Mouse (Mus musculus) midbrain, embryonic 11.5 days (tissue): ENCODE results near the gene Zbtb20. TPM values are rescaled to one million over a fixed set of nuclear protein-coding genes. Genes with fewer than 3 reads are reported as not detected.

ENCODE experiments used
- ATAC-seq: fragments of 200-750 bp; cut with Nextera tagmentation; 2 replicates; pipeline ENCODE4 v1.8.0; 2017; ENCODE audit warnings: moderate TSS enrichment, moderate library complexity; ENCODE audit not compliant: low FRiP score
- DNase-seq: peaks from one replicate; pipeline ENCODE4 v3.0.0; 2015; ENCODE audit warnings: low spot score; ENCODE audit errors: missing footprints
- H3K27ac ChIP-seq: fragments of 300-500 bp; sonication (generic); 2 replicates; pipeline ENCODE4 v1.5.1; 2014; ENCODE audit warnings: low read depth, low read length
- H3K27me3 ChIP-seq: fragments of 300-500 bp; sonication (generic); 2 replicates; pipeline ENCODE4 v1.6.1; 2014; ENCODE audit warnings: mild to moderate bottlenecking, low read length, moderate library complexity, mixed read lengths; ENCODE audit not compliant: control insufficient read depth, insufficient read depth
- H3K36me3 ChIP-seq: fragments of 300-500 bp; sonication (generic); 2 replicates; pipeline ENCODE4 v1.6.1; 2014; ENCODE audit warnings: mild to moderate bottlenecking, low read length, moderate library complexity, mixed read lengths; ENCODE audit not compliant: control insufficient read depth, insufficient read depth
- H3K4me1 ChIP-seq: fragments of 300-500 bp; sonication (generic); 2 replicates; pipeline ENCODE4 v1.6.1; 2014; ENCODE audit warnings: low read length; ENCODE audit not compliant: control insufficient read depth, insufficient read depth
- H3K4me2 ChIP-seq: fragments of 300-500 bp; sonication (generic); 2 replicates; pipeline ENCODE4 v1.6.1; 2014; ENCODE audit warnings: mild to moderate bottlenecking, moderate library complexity
- H3K4me3 ChIP-seq: fragments of 300-500 bp; sonication (generic); 2 replicates; pipeline ENCODE4 v1.5.1; 2014; ENCODE audit warnings: low read depth, low read length
- H3K9ac ChIP-seq: fragments of 300-500 bp; sonication (generic); 2 replicates; pipeline ENCODE4 v1.6.1; 2014; ENCODE audit warnings: low read length
- H3K9me3 ChIP-seq: fragments of 300-500 bp; sonication (generic); 2 replicates; pipeline ENCODE4 v1.6.1; 2016; ENCODE audit warnings: low read length; ENCODE audit not compliant: control insufficient read depth
- WGBS: fragments of 180-500 bp; shearing (Covaris S2); extraction: QIAGEN DNeasy Blood & Tissue Kit; methylation state at CpG from one replicate; pipeline ENCODE4 v1.1.7; 2014; 5-methylcytosine and 5-hydroxymethylcytosine counted together
- polyA plus RNA-seq: library from polyadenylated mRNA; unstranded; fragments of >200 nt; fragmentation: Nextera tagmentation; extraction: Ambion mirVana; gene quantifications from 2 replicates; pipeline ENCODE4 v1.2.1, GENCODE M21; 2014

Zbtb20 gene
- polyA plus RNA-seq, 1 experiment from 2014 or later, result 45.6 TPM

DNA sequence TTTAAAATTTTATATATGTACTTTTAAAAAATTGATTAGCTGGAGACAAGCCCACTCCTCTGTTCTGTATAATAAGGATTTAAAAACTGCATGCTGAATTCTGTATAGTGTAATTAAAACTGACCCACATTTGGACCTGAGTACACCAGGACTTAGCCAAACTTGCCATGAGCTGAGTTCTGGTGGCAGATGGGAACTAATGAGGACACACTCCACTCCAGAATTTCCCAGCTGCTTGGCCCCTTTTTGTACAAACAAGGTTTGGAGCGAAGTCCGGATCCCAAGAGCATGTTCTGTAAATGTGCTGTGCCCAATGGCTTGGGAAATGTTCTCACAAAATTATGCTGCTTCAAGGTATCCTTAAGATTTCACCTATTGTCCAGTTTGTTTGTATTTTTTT, 204.7 kb downstream of the Zbtb20 start:
- ATAC-seq (no peak), DNase-seq (no peak)
- H3K4me3 ChIP-seq, result no peak overlapping the region
- H3K4me1 ChIP-seq, result no peaks in the 10 kb centered on the region
- no peaks in the 10 kb centered on the region for H3K36me3 ChIP-seq
- H3K27me3 ChIP-seq, result no peaks in the 10 kb centered on the region
- H3K4me2 ChIP-seq, result no peak overlapping the region
- H3K9ac ChIP-seq, result no peak overlapping the region
- 85% methylated on average over 2 of the region's 2 CpGs for WGBS
- no peak overlapping the region for H3K27ac ChIP-seq
- H3K9me3 ChIP-seq, result no peaks in the 10 kb centered on the region

GRCm38 (mm10) chr16:43080923-43081702, 205.4 kb downstream of the Zbtb20 start:
- no peaks in the 10 kb centered on the region for H3K9me3 ChIP-seq
- no peak overlapping the region for H3K27ac ChIP-seq
- 90% methylated on average over 5 of the region's 5 CpGs for WGBS
- H3K9ac ChIP-seq, result no peak overlapping the region
- H3K4me3 ChIP-seq, result no peak overlapping the region
- no peak for ATAC-seq
- no peak for DNase-seq
- no peaks in the 10 kb centered on the region for H3K36me3 ChIP-seq
- H3K4me1 ChIP-seq, result no peaks in the 10 kb centered on the region
- H3K27me3 ChIP-seq, result no peaks in the 10 kb centered on the region
- no peak overlapping the region for H3K4me2 ChIP-seq

DNA sequence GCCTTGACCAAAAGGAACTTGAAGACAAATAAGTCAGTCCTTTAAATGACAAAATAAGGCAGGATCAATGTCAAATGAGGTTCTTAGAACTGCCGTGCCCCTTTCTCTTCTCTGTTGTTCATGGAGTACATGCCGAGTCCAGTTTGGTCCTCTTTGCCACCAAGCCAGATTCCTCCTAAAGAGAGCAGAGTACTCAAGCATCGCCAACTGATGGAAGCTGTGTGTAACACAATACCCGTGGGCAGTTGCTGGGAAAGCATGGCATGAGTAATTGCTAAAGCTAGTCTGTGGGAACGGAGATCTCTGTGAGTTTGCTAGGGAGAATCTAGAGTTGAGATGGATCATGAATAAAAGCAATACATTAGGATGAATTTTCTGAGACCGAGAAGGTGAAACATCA, 206.3 kb downstream of the Zbtb20 start:
- Histone ChIP-seq H3K4me1 (no peaks in the 10 kb centered on the region), H3K9me3 (no peaks in the 10 kb centered on the region), H3K4me3 (no peak overlapping the region), H3K27ac (no peak overlapping the region), H3K36me3 (no peaks in the 10 kb centered on the region), H3K4me2 (no peak overlapping the region), H3K9ac (no peak overlapping the region), H3K27me3 (no peaks in the 10 kb centered on the region)
- ATAC-seq (no peak), DNase-seq (no peak)
- WGBS, result 87% methylated on average over 6 of the region's 6 CpGs

DNA sequence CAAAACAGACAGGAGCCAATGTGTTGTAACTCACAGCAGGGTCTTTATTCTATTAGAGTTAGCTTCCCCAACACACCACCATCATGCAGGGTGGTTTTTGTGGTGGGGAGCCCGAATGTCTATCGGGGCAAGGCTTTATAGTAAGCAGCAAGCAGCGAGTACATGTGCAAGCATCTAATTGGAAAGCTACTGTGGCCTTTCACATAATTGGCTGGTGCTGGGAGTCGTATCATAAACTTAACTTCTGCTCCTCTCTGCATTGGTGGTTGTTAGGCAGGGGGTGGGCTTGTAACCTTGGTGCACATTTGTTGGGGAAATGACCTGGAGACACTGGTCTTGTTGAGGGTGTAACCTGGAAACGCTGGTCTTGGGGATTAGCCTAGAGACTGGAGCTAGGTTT, 207.1 kb downstream of the Zbtb20 start:
- WGBS, result 79% methylated on average over 5 of the region's 5 CpGs

GRCm38 (mm10) chr16:43090188-43090587, 214.5 kb downstream of the Zbtb20 start:
- 89% methylated on average over 3 of the region's 3 CpGs for WGBS

More for the DNA sequence above, 207.1 kb downstream of the Zbtb20 start:
- ATAC-seq (no peak), DNase-seq (no peak)
- no peak overlapping the region for H3K27ac ChIP-seq
- H3K36me3 ChIP-seq, result no peaks in the 10 kb centered on the region
- H3K4me2 ChIP-seq, result no peak overlapping the region
- no peaks in the 10 kb centered on the region for H3K27me3 ChIP-seq
- no peak overlapping the region for H3K4me3 ChIP-seq
- no peaks in the 10 kb centered on the region for H3K4me1 ChIP-seq
- no peak overlapping the region for H3K9ac ChIP-seq
- no peaks in the 10 kb centered on the region for H3K9me3 ChIP-seq

DNA sequence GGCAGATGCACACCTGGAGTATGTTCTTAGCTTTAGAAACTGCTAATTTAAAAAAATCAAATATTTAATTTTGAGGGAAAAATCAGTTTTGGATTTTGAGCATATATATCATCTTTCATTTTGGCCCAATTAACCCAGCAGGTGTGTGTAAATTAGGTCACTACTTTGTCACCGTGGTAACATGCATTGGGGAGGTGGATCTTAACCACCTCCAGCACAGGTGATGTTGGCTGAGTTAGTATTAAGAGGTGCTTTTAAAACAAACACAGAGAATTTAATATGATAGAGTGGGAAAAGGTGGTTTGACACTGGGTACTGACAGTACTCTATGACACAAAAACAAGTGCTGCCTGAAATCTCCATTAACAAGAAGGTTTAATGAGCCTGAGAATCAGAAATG, 218.5 kb downstream of the Zbtb20 start:
- H3K27me3 ChIP-seq, result no peaks in the 10 kb centered on the region
- no peak overlapping the region for H3K4me3 ChIP-seq
- no peaks in the 10 kb centered on the region for H3K4me1 ChIP-seq
- no peaks in the 10 kb centered on the region for H3K9me3 ChIP-seq
- H3K4me2 ChIP-seq, result no peak overlapping the region
- no peak overlapping the region for H3K9ac ChIP-seq
- H3K36me3 ChIP-seq, result no peaks in the 10 kb centered on the region
- H3K27ac ChIP-seq, result no peak overlapping the region
- 86% methylated on average over 1 of the region's 1 CpGs for WGBS
- ATAC-seq (no peak), DNase-seq (no peak)

More at GRCm38 (mm10) chr16:43090188-43090587, 214.5 kb downstream of the Zbtb20 start:
- Histone ChIP-seq H3K36me3 (no peaks in the 10 kb centered on the region), H3K9ac (no peak overlapping the region), H3K4me2 (no peak overlapping the region), H3K27ac (no peak overlapping the region), H3K4me3 (no peak overlapping the region), H3K27me3 (no peaks in the 10 kb centered on the region), H3K4me1 (no peaks in the 10 kb centered on the region), H3K9me3 (no peaks in the 10 kb centered on the region)
- DNase-seq, result no peak
- ATAC-seq, result no peak

- Histone ChIP-seq H3K9me3 (no peaks in the 10 kb centered on the region), H3K4me2 (no peak overlapping the region), H3K36me3 (no peaks in the 10 kb centered on the region), H3K4me1 (no peaks in the 10 kb centered on the region), H3K9ac (no peak overlapping the region), H3K27ac (no peak overlapping the region), H3K4me3 (no peak overlapping the region), H3K27me3 (no peaks in the 10 kb centered on the region)
- 89% methylated on average over 6 of the region's 6 CpGs for WGBS
- ATAC-seq (no peak), DNase-seq (no peak)
Observed at GRCm38 (mm10) chr16:43094756-43095155, 219.1 kb downstream of the Zbtb20 start.

DNA sequence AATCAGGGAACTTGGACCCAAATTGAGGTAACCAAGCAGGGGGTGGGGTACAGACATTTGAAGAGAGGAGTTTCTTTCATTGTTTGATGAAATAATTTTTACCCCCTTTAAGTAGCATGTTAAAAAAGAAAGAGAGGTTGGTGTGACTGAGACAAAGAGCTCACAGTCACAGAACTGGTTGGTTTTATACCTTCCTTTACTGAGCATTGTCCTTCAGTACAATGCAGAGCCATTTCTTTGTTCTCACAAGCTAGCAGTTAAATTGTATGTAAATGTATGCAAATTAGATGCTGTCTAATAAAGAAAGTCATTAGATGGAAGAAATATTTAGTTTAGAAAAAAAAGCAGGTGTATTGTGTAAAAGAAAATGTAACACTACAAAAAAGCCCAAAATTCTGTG, 220.4 kb downstream of the Zbtb20 start:
- Histone ChIP-seq H3K36me3 (no peaks in the 10 kb centered on the region), H3K4me3 (no peak overlapping the region), H3K4me2 (no peak overlapping the region), H3K27me3 (no peaks in the 10 kb centered on the region), H3K27ac (no peak overlapping the region), H3K4me1 (no peaks in the 10 kb centered on the region), H3K9ac (no peak overlapping the region), H3K9me3 (no peaks in the 10 kb centered on the region)
- ATAC-seq (no peak), DNase-seq (no peak)

DNA sequence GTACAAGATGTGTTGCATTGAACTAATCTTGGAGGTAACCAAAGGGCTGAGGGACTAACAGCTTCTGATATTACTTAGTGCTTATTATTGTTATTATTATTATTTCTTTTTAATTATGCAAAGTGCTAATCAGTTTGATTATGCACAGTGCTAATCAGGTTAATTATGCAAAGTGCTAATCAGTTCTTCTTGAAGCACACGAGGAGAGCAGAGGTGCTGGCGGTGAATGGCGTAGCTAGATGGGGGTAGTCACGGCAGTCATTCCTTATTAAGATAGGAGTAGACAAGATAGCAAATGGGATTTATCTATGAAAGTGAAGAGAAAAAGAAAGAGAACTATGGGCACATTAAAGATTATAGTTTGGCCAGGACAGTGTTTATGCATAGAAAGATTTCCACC, 222.5 kb downstream of the Zbtb20 start:
- no peaks in the 10 kb centered on the region for H3K9me3 ChIP-seq
- no peaks in the 10 kb centered on the region for H3K4me1 ChIP-seq
- H3K27me3 ChIP-seq, result no peaks in the 10 kb centered on the region
- H3K4me3 ChIP-seq, result no peak overlapping the region
- H3K27ac ChIP-seq, result no peak overlapping the region
- ATAC-seq, result no peak
- H3K9ac ChIP-seq, result no peak overlapping the region
- no peaks in the 10 kb centered on the region for H3K36me3 ChIP-seq
- 91% methylated on average over 4 of the region's 4 CpGs for WGBS
- DNase-seq, result no peak
- no peak overlapping the region for H3K4me2 ChIP-seq
